Mouse (Mus musculus): ENCODE results near the gene Cpt1a. TPM values are rescaled to one million over a fixed set of nuclear protein-coding genes. Genes with fewer than 3 reads are reported as not detected.

Gene Cpt1a
- total and polyA plus RNA-seq, 2 experiments, result 162 to 182 TPM

GRCm38 (mm10) chr19:3336485-3337255, 14.5 kb downstream of the Cpt1a start:
- Histone ChIP-seq H3K36me3 (ENCODE audit: control insufficient read depth, insufficient read depth, low read length) (peaks cover 3% of the 10 kb centered on the region; the same call in 1 of the 2 replicates), H3K9ac (ENCODE audit: low read depth, low read length) (peak overlapping the region; percentile 10; the same call in 1 of the 2 replicates), H3K4me3 (ENCODE audit: insufficient read depth, low read depth, low read length) (no peak overlapping the region), H3K4me1 (ENCODE audit: control insufficient read depth, insufficient read depth, low read length) (peaks cover 67% of the 10 kb centered on the region), H3K27me3 (ENCODE audit: control insufficient read depth, insufficient read depth, low read length) (no peaks in the 10 kb centered on the region), H3K27ac (replicated peaks; ENCODE audit: insufficient read depth, low read depth, low read length) (peak overlapping the region; percentile 52), H3K79me2 (ENCODE audit: control insufficient read depth, insufficient read depth, low read length) (peaks cover 77% of the 10 kb centered on the region)
- peak; percentile 58 for DNase-seq (ENCODE audit: extremely low read depth, low read depth, low spot score)
- TF ChIP-seq CTCF (IDR thresholded peaks at IDR 0.05; ENCODE audit: low read depth, low read length), result no peak
- TF ChIP-seq POLR2A (IDR thresholded peaks at IDR 0.05; ENCODE audit: extremely low read depth, insufficient read depth, low read length), result no peak
- 52% methylated on average over 8 of the region's 8 CpGs for WGBS

GRCm38 (mm10) chr19:3339187-3339586, 17.1 kb downstream of the Cpt1a start:
- Histone ChIP-seq H3K4me3 (ENCODE audit: insufficient read depth, low read depth, low read length) (no peak overlapping the region), H3K27me3 (ENCODE audit: control insufficient read depth, insufficient read depth, low read length) (no peaks in the 10 kb centered on the region), H3K79me2 (ENCODE audit: control insufficient read depth, insufficient read depth, low read length) (peaks cover 80% of the 10 kb centered on the region), H3K36me3 (ENCODE audit: control insufficient read depth, insufficient read depth, low read length) (peaks cover 5% of the 10 kb centered on the region; the same call in 1 of the 2 replicates), H3K27ac (replicated peaks; ENCODE audit: insufficient read depth, low read depth, low read length) (no peak overlapping the region), H3K9ac (ENCODE audit: low read depth, low read length) (peak overlapping the region; percentile 14; the same call in 1 of the 2 replicates), H3K4me1 (ENCODE audit: control insufficient read depth, insufficient read depth, low read length) (peaks cover 57% of the 10 kb centered on the region)
- no peak for DNase-seq (ENCODE audit: extremely low read depth, low read depth, low spot score)
- 70% methylated on average over 8 of the region's 8 CpGs for WGBS
- TF ChIP-seq CTCF (IDR thresholded peaks at IDR 0.05; ENCODE audit: low read depth, low read length), result 0 out of 2 replicates have a peak, but pooled peaks have one; percentile 1
- no peak for TF ChIP-seq POLR2A (IDR thresholded peaks at IDR 0.05; ENCODE audit: extremely low read depth, insufficient read depth, low read length)

GRCm38 (mm10) chr19:3341021-3341420, 18.9 kb downstream of the Cpt1a start:
- H3K4me3 ChIP-seq (ENCODE audit: insufficient read depth, low read depth, low read length), result no peak overlapping the region
- no peak overlapping the region for H3K9ac ChIP-seq (ENCODE audit: low read depth, low read length)
- DNase-seq (ENCODE audit: extremely low read depth, low read depth, low spot score), result no peak
- peaks cover 7% of the 10 kb centered on the region for H3K36me3 ChIP-seq (ENCODE audit: control insufficient read depth, insufficient read depth, low read length)
- TF ChIP-seq CTCF (IDR thresholded peaks at IDR 0.05; ENCODE audit: low read depth, low read length) (no peak), POLR2A (IDR thresholded peaks at IDR 0.05; ENCODE audit: extremely low read depth, insufficient read depth, low read length) (no peak)
- H3K4me1 ChIP-seq (ENCODE audit: control insufficient read depth, insufficient read depth, low read length), result peaks cover 45% of the 10 kb centered on the region
- 70% methylated on average over 3 of the region's 3 CpGs for WGBS
- H3K79me2 ChIP-seq (ENCODE audit: control insufficient read depth, insufficient read depth, low read length), result peaks cover 80% of the 10 kb centered on the region
- H3K27me3 ChIP-seq (ENCODE audit: control insufficient read depth, insufficient read depth, low read length), result no peaks in the 10 kb centered on the region
- no peak overlapping the region for H3K27ac ChIP-seq (replicated peaks; ENCODE audit: insufficient read depth, low read depth, low read length)

- H3K27me3 ChIP-seq (ENCODE audit: control insufficient read depth, insufficient read depth, low read length), result no peaks in the 10 kb centered on the region
- DNase-seq (ENCODE audit: extremely low read depth, low read depth, low spot score), result no peak
Measured at GRCm38 (mm10) chr19:3343929-3344328, 21.8 kb downstream of the Cpt1a start.

GRCm38 (mm10) chr19:3344636-3345544, 22.8 kb downstream of the Cpt1a start:
- TF ChIP-seq CTCF (IDR thresholded peaks at IDR 0.05; ENCODE audit: low read depth, low read length) (no peak), POLR2A (IDR thresholded peaks at IDR 0.05; ENCODE audit: extremely low read depth, insufficient read depth, low read length) (no peak)
- H3K27me3 ChIP-seq (ENCODE audit: control insufficient read depth, insufficient read depth, low read length), result no peaks in the 10 kb centered on the region
- no peak for DNase-seq (ENCODE audit: extremely low read depth, low read depth, low spot score)
- peaks cover 28% of the 10 kb centered on the region for H3K36me3 ChIP-seq (ENCODE audit: control insufficient read depth, insufficient read depth, low read length)
- no peak overlapping the region for H3K9ac ChIP-seq (ENCODE audit: low read depth, low read length)
- 53% methylated on average over 8 of the region's 8 CpGs for WGBS
- H3K27ac ChIP-seq (replicated peaks; ENCODE audit: insufficient read depth, low read depth, low read length), result no peak overlapping the region
- H3K79me2 ChIP-seq (ENCODE audit: control insufficient read depth, insufficient read depth, low read length), result peaks cover 63% of the 10 kb centered on the region; the same call in 1 of the 2 replicates
- peaks cover 13% of the 10 kb centered on the region for H3K4me1 ChIP-seq (ENCODE audit: control insufficient read depth, insufficient read depth, low read length)
- no peak overlapping the region for H3K4me3 ChIP-seq (ENCODE audit: insufficient read depth, low read depth, low read length)

More at GRCm38 (mm10) chr19:3343929-3344328, 21.8 kb downstream of the Cpt1a start:
- Histone ChIP-seq H3K4me3 (ENCODE audit: insufficient read depth, low read depth, low read length) (no peak overlapping the region), H3K4me1 (ENCODE audit: control insufficient read depth, insufficient read depth, low read length) (peaks cover 20% of the 10 kb centered on the region), H3K27ac (replicated peaks; ENCODE audit: insufficient read depth, low read depth, low read length) (no peak overlapping the region), H3K79me2 (ENCODE audit: control insufficient read depth, insufficient read depth, low read length) (peaks cover 66% of the 10 kb centered on the region), H3K36me3 (ENCODE audit: control insufficient read depth, insufficient read depth, low read length) (peaks cover 20% of the 10 kb centered on the region), H3K9ac (ENCODE audit: low read depth, low read length) (no peak overlapping the region)
- TF ChIP-seq POLR2A (IDR thresholded peaks at IDR 0.05; ENCODE audit: extremely low read depth, insufficient read depth, low read length) (no peak), CTCF (IDR thresholded peaks at IDR 0.05; ENCODE audit: low read depth, low read length) (no peak)
- 63% methylated on average over 3 of the region's 3 CpGs for WGBS
